Mouse (Mus musculus) large intestine, adult 2 months (tissue): ENCODE data around the gene Gm20388. TPM values are rescaled to one million over a fixed set of nuclear protein-coding genes. Genes with fewer than 3 reads are reported as not detected.
A peak's percentile ranks its signal among the peaks of the same experiment; 100 is the strongest.

Experiments
- DNase-seq: peaks from one replicate; pipeline ENCODE4 v3.0.0-alpha.2; 2012; ENCODE audit warnings: low read depth, low spot score
- WGBS: fragments of 180-500 bp; shearing (Covaris S2); methylation state at CpG from one replicate; pipeline ENCODE4 v1.1.7; 2018; 5-methylcytosine and 5-hydroxymethylcytosine counted together
- polyA plus RNA-seq: library from polyadenylated mRNA; depleted of rRNA; stranded (reverse); fragments of >200 nt; gene quantifications from 2 replicates; pipeline ENCODE4 v1.2.3, GENCODE M21; 2012

Gm20388 gene
- polyA plus RNA-seq, 1 experiment, result 31.5 TPM

GRCm38 (mm10) chr8:122283356-122284202, 2372.9 kb downstream of the Gm20388 start:
- WGBS, result under 1% methylated on average over 37 of the region's 37 CpGs
- DNase-seq, result no peak

DNA sequence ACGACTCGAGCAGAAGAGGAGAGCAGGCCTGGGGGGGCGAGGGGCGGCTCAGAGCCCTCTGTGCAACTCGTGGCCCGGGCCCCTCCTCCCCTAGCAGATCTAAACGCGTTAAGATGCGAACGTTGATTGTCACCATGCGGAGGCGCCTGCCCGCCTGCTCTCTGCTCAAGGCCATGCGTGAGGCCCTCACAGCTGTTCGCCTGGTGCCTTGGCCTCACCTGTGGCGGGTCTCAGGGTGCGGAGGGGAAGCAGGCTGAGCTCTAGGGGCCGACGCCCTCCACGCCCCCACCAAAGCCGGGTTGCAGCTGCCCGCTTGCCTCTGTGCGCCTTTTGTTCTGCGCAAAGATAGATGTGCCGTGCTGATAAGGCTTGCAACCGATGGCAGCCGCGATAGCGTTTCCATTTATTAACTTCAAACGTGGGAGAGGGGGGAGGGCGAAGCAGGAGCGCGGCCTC, 2373.6 kb downstream of the Gm20388 start:
- no peak for DNase-seq
- WGBS, result 5% methylated on average over 33 of the region's 33 CpGs

GRCm38 (mm10) chr8:122284659-122285261, 2374.1 kb downstream of the Gm20388 start:
- WGBS, result 18% methylated on average over 21 of the region's 21 CpGs
- DNase-seq, result no peak

- 91% methylated on average over 6 of the region's 6 CpGs for WGBS
- DNase-seq, result no peak
Observed at GRCm38 (mm10) chr8:122285727-122286126, 2375.1 kb downstream of the Gm20388 start.

DNA sequence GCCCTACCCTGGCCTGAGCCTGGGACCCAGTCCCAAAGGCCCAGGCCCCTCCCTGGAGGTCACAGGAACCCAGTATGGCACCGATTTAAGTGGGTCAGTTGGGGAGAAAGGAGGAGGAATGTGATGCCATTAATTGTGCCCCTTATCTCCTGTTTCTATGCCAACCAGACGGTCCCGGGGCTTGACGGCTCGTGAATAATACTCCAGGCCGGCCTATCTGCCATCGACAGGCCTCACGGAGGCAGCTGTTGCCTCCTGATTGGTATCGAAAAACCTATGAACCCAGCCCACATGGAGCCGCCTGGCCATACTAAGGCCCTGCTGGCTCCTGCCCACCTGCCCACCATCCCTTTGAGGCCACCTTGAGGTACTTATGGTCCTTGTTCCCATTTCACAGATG, 2376.3 kb downstream of the Gm20388 start:
- 91% methylated on average over 10 of the region's 10 CpGs for WGBS
- DNase-seq, result no peak

DNA sequence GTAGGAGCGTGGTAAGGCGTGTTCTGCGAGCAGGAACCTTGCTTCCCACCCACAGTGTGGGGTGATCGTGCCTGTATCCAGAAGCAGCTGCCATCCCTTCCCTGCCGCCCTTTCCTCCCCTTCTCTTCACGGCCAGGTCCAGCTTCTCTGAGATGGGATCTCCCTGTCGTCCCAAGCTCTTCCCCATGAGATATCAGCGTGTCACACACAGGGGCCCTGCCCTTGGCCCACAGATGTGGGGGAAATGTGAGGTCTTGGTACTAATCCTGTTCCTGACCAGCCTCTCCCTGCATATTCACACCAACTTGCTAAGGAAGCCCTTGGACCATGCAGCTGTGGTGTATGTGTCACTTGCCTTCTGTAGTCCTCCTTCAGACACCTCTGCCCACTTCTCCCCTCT, 2377.1 kb downstream of the Gm20388 start:
- 83% methylated on average over 8 of the region's 8 CpGs for WGBS
- no peak for DNase-seq

DNA sequence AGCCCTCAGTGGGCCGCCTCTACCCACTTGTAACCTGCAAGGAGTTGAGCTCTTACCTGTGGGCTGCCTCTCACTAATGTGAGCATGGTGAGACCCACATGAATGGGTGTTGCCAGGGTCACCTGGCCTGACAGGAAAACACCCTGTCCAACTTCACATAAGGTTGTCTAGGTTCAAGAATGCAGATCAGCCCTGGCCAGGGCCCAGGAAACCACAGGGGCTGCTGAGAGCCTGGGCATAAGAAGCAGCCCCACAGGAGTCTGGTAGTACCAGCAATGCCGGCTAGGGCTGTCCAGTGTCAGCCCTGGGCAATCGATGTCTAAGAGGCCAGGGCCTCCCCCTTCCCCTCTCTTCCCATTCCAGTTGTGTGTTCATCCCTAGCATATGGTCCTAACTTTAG, 2377.7 kb downstream of the Gm20388 start:
- whole genome bisulfite sequencing, result 78% methylated on average over 3 of the region's 3 CpGs

DNA sequence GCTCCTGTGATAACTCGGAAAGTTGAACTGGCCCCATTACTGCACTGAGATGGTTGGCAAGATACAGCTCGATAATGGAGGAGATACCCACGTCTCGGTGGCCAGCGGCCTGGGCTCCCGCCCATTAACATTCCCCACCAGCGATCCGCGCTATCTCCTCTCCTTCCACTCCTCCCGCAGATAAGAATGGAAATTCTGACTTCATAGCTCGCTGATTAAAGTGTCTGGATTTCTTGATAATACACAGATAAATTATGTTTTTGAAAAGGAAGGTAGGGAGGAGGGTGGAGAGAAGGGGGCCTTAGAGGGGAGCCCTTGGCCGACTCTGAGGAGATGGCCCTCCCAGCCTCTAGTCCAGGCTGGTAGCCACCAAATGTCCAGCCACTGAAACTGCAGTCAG, 2380.4 kb downstream of the Gm20388 start:
- 83% methylated on average over 12 of the region's 12 CpGs for WGBS
- DNase-seq, result no peak

More for the DNA sequence above, 2377.7 kb downstream of the Gm20388 start:
- DNase-seq, result no peak

GRCm38 (mm10) chr8:122291549-122291948, 2380.9 kb downstream of the Gm20388 start:
- no peak for DNase-seq
- WGBS, result 80% methylated on average over 10 of the region's 10 CpGs

- no peak for DNase-seq
Observed at GRCm38 (mm10) chr8:122293484-122293883, 2382.8 kb downstream of the Gm20388 start.

DNA sequence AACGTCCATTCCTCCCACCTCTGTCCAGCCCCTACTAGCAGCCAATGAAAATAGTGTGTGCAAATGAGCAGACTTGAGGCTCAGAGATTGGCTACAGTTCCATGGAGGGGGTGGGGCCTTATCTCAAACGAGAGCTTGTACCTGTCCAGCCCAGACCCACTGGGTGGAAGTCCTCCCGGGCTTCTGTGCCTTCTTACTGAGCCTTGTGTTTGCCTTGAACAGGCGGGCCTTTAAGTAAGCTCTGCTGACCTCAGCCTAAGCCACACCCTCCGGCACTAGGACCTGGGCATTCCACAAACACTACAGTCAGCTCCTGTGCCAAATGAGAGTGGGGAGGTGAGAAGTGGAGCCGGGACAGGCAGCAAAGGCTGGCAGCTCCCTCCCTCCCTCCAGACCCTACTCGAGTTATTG, 2383.6 kb downstream of the Gm20388 start:
- DNase-seq, result peak; percentile 70
- WGBS, result 7% methylated on average over 7 of the region's 7 CpGs

More at GRCm38 (mm10) chr8:122293484-122293883, 2382.8 kb downstream of the Gm20388 start:
- 77% methylated on average over 10 of the region's 10 CpGs for WGBS

GRCm38 (mm10) chr8:122295389-122295788, 2384.7 kb downstream of the Gm20388 start:
- 84% methylated on average over 9 of the region's 9 CpGs for WGBS
- no peak for DNase-seq

DNA sequence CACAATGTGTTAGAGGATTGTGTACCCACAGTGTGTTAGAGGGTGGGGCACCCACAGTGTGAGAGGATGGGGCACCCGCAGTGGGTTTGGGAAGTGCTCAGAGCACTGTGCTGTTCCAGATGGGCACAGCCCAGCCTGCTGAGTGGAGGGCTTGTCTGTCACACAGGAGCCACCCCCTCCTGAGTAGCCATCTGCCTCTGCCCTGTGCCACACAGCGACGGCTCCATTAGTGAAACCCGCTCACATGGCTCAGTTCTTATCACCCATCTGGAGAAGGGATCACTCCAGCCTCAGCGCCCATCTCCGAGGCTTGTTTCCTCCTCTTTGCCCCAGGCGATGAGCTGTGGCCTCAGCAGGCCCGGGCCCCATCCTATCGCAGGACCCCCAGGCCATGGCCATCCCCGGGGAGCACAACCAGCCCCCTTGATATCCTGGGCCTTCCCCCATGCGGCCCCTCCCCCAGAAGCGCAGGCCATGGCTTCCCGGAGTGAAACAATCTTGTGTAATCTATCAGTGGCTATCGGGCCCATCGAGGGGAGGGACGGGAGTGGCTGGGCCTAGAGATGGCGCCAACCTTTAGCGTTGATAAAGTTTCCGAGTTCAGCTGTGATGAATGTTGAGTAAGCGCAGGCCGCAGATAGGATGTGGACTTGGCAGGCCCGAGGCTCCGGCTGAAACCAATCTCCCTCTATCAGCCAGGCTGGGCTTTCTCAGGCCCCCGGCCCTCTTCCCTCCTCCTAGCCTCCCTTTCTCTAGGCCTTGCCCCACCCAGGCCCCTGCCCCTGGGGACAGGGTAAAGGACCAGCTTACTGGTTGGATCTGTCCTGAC, 2385.7 kb downstream of the Gm20388 start:
- 72% methylated on average over 24 of the region's 24 CpGs for WGBS
- no peak for DNase-seq

- WGBS, result 75% methylated on average over 16 of the region's 16 CpGs
Observed at GRCm38 (mm10) chr8:122299581-122300254, 2389.1 kb downstream of the Gm20388 start.

GRCm38 (mm10) chr8:122301081-122301480, 2390.4 kb downstream of the Gm20388 start:
- WGBS, result 92% methylated on average over 13 of the region's 13 CpGs
- DNase-seq, result no peak

More at GRCm38 (mm10) chr8:122299581-122300254, 2389.1 kb downstream of the Gm20388 start:
- DNase-seq, result no peak

GRCm38 (mm10) chr8:122301866-122302265, 2391.2 kb downstream of the Gm20388 start:
- 78% methylated on average over 5 of the region's 5 CpGs for WGBS

GRCm38 (mm10) chr8:122303451-122303850, 2392.8 kb downstream of the Gm20388 start:
- WGBS, result 73% methylated on average over 6 of the region's 6 CpGs
- DNase-seq, result no peak

More at GRCm38 (mm10) chr8:122301866-122302265, 2391.2 kb downstream of the Gm20388 start:
- no peak for DNase-seq

- WGBS, result 22% methylated on average over 3 of the region's 3 CpGs
- DNase-seq, result no peak
Observed at GRCm38 (mm10) chr8:122304058-122304457, 2393.4 kb downstream of the Gm20388 start.

GRCm38 (mm10) chr8:122306660-122307399, 2396.2 kb downstream of the Gm20388 start:
- WGBS, result 32% methylated on average over 26 of the region's 26 CpGs
- DNase-seq, result no peak
